Mouse (Mus musculus) bone marrow, adult 2 months (tissue): ENCODE results near the gene Diras2. TPM values are rescaled to one million over a fixed set of nuclear protein-coding genes. Genes with fewer than 3 reads are reported as not detected.

Source experiments
- H3K27ac ChIP-seq: fragments of 200-500 bp; 2 replicates; pipeline ENCODE4 v1.5.1; 2012; ENCODE audit warnings: low read depth, mild to moderate bottlenecking, control low read depth, inconsistent platforms, low read length; ENCODE audit not compliant: control insufficient read depth, poor library complexity, insufficient read depth
- H3K4me1 ChIP-seq: fragments of 200-500 bp; 2 replicates; pipeline ENCODE4 v1.6.1; 2011; ENCODE audit warnings: low read length; ENCODE audit not compliant: control insufficient read depth, insufficient read depth
- H3K4me3 ChIP-seq: fragments of 200-500 bp; replicated peaks from 2 replicates; pipeline ENCODE3; 2011; ENCODE audit warnings: mild to moderate bottlenecking, low read depth, low read length, control low read depth; ENCODE audit not compliant: control insufficient read depth
- CTCF ChIP-seq: fragments of 200-500 bp; IDR thresholded peaks from 2 replicates; pipeline ENCODE4 v1.5.1; 2011; ENCODE audit warnings: low read length, control low read depth; ENCODE audit not compliant: control insufficient read depth, insufficient read depth
- POLR2A ChIP-seq: fragments of 200-500 bp; IDR thresholded peaks from 2 replicates; pipeline ENCODE4 v1.6.1; 2011; ENCODE audit warnings: low read depth, mild to moderate bottlenecking, control low read depth, low read length, borderline replicate concordance; ENCODE audit not compliant: control insufficient read depth
- WGBS: fragments of 180-500 bp; shearing (Covaris S2); methylation state at CpG from one replicate; pipeline ENCODE4 v1.1.7; 2018; 5-methylcytosine and 5-hydroxymethylcytosine counted together
- polyA plus RNA-seq: library from polyadenylated mRNA; stranded (reverse); fragments of >200 nt; gene quantifications from 2 replicates; pipeline ENCODE4 v1.2.4, GENCODE M21; 2011; ENCODE audit warnings: low replicate concordance; ENCODE audit not compliant: missing spikeins, insufficient read depth, insufficient read length

The Diras2 gene
- polyA plus RNA-seq, result 3.1 and 5.9 TPM in 2 replicates

DNA sequence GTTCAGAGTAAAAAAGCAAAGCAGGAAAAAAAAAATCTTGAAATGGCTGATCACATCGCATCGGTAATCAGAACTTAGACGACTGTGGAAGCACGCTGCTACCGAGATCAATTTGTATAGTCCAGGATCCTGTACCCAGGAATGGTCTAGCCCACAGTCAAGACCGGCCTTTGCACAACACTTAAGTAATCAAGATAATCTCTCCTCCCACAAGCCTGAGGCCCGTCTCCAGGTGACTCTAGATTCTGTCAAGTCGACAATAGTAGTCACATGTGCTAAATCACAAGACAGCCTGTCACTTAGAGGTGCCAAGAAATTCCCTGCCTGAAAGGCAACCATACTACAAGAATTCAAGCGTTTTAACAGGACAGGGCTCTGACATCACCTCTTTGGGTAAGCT, at the start of gene Diras2:
Gene Diras2 (minus strand): TSS at position 159 of the 400 bp plus-strand sequence.
- H3K4me1 ChIP-seq, result no peaks in the 10 kb centered on the region; the same call in 1 of the 2 replicates
- H3K27ac ChIP-seq, result no peak within 1 kb of the TSS
- H3K4me3 ChIP-seq, result peak within 1 kb of the TSS; percentile 19
- TF ChIP-seq CTCF, result no peak
- 47% methylated on average over 9 of the region's 9 CpGs for WGBS

DNA sequence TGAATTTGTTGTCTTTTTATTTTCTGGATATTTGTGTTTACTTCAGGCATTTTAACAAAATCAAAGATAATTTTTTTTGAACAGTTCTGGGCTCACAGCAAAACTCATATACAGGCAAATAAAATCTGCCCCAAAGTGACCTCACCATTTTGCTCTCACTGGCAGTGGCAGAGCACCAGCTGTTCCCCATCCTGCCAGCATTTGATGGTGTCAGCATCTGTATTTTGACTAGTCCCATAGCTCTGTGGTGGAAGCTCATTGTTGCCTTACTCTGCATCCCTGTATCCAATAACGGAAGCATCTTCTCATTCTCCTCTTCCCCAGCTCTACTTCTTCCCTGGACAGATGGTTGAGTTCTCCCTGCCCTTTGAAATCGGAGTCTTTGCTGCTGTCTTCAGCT, 47.7 kb upstream of the Diras2 start:
- H3K4me1 ChIP-seq, result peaks cover 14% of the 10 kb centered on the region
- no peak for TF ChIP-seq POLR2A
- TF ChIP-seq CTCF, result no peak
- WGBS, result 85% methylated on average over 2 of the region's 2 CpGs

DNA sequence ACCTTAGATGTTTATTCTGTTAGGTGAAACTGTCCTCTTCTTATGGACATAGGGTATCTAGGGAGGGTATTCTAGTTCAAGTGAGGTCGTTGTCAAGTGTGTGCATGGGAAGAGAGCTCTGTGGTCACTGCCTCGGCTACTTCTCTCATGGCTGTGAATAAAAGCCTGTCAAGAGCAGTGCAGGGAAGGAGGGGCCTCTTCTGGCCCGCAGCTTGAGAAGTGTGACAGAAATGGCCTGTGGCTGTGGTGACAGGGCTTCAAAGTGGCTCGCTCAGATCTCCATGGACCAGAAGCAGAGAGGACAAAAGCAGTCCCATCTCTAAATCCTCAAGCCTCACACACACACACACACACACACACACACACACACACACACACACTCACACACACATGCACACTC, 46.9 kb upstream of the Diras2 start:
- WGBS, result 10% methylated on average over 4 of the region's 4 CpGs
- no peak overlapping the region for H3K4me3 ChIP-seq
- peak overlapping the region; percentile 34; the same call in 1 of the 2 replicates for H3K27ac ChIP-seq
- peaks cover 16% of the 10 kb centered on the region for H3K4me1 ChIP-seq
- no peak for TF ChIP-seq POLR2A
- no peak for TF ChIP-seq CTCF

More for the DNA sequence above, 47.7 kb upstream of the Diras2 start:
- no peak overlapping the region for H3K4me3 ChIP-seq
- no peak overlapping the region for H3K27ac ChIP-seq

DNA sequence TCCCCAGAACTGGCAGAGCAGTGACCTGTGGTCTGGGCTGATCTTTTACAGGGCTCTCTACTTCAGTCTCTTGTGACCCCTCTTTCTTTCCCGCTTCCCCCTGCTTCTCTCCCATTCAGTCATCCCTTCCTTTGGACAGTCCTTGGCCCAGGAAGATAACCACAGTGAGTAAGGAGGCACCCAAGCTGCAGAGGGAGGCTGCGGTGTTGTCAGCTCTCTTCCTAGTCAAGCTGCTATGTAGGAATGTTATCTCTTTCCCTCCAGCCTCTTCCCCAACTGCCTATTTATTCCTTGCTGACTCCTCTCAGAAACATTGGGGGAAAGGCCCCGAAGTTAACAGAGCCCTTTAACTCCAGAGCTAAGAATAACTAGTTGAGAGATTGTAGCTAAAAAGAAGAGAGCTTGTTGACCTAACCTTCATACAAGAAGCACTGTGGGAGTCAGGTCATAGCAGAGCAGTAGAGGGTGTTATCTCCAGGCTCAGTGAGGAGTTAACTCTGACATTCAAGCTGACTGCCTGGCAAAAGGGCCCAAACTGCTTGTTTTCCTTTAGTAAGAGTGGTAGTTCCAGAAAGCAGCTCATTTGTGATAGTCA, 46.3 kb upstream of the Diras2 start:
- WGBS, result 35% methylated on average over 3 of the region's 3 CpGs
- peaks cover 16% of the 10 kb centered on the region for H3K4me1 ChIP-seq
- no peak overlapping the region for H3K4me3 ChIP-seq
- TF ChIP-seq CTCF (no peak), POLR2A (no peak)
- no peak overlapping the region for H3K27ac ChIP-seq

DNA sequence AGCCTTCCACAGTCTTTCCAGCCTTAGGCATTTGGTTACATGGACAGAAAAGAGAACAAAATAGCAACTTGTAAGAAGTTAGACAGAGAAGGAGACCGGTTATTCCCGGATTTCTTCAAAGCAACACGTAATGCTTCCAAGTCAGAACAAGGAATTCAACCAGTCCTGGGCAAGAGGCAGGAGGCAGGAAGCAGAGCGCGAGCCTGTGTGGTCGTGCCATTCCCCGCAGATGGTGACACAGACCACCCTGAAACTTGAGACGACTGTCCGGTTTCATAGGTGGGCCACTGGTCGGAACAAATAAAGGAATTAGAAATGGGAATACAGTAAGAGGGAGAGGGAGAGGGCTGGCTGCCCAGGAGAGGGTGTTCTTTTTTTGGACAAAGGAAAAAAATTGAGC, 45.8 kb upstream of the Diras2 start:
- no peak overlapping the region for H3K27ac ChIP-seq
- 64% methylated on average over 10 of the region's 10 CpGs for WGBS
- H3K4me3 ChIP-seq, result no peak overlapping the region
- TF ChIP-seq POLR2A (no peak), CTCF (no peak)
- H3K4me1 ChIP-seq, result peaks cover 16% of the 10 kb centered on the region

DNA sequence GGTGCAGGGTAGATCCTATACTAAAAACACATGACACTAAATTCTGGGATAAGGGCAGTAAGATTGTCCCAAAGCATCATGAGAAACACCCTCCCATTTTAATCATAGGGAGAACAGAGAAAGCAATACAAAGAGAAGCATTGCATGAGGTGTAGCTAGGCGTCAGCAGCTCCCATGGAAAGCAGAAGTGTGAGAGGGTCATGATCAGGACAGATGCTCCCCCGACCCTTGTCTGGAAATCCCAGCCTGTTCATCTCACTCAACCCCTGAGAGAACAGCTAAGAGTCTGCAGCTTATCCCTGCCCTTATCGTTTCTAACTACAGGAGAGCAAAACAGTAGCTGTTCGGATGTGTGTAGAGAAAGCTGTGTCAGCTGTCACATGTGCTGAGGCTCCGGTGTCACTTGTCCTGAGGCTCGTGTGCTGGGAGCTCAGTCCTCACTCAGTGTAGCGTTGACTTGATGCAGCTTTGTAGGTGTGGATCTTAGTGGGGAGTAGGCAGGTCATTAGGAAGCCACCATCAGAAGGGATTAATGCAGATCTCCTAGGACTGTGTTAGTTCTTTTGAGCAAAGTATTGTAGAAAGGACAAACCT, 45.0 kb upstream of the Diras2 start:
- TF ChIP-seq POLR2A (no peak), CTCF (no peak)
- 47% methylated on average over 7 of the region's 7 CpGs for WGBS
- H3K27ac ChIP-seq, result no peak overlapping the region
- peaks cover 16% of the 10 kb centered on the region for H3K4me1 ChIP-seq
- H3K4me3 ChIP-seq, result no peak overlapping the region

DNA sequence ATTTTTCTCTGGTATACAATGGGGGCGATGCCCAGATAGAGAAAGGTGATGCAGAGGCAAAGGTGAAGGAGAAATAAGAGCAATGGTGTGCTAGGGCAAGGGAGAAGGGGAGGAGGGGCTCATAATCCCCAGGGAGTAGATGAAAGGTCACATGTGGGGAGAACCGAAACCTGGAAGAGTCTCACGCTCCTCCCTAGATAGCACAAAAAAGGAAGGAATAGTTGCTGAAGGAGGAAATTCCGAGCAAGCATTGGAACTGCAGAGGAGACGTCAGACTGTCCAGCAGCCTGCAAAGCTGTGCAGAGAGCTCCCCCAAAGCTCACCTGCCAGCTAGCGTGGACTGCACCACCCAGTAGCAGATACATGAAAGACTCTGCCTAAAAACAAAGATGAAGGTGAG, 44.4 kb upstream of the Diras2 start:
- Histone ChIP-seq H3K4me1 (peaks cover 16% of the 10 kb centered on the region), H3K4me3 (no peak overlapping the region), H3K27ac (no peak overlapping the region)
- WGBS, result 79% methylated on average over 6 of the region's 6 CpGs
- TF ChIP-seq CTCF (no peak), POLR2A (no peak)

DNA sequence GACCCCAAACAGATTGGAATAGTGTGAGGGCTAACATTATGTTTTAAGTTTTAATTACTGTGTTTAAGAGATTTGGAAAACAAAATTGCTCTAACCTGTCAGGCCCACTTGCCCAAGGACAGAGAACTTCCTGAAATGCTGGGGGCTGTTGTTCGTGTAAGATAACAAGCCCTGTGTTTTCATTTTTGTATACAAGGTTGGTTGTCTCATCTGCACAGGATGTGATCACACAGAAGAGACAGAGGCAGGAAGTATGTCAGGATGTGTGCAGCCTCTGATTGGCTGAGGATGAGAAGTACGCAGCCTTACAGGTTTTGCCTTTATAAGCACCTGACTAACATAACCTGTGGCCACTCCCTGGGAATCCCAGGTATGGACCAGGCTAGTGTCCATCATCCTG, 43.2 kb upstream of the Diras2 start:
- Histone ChIP-seq H3K4me1 (peaks cover 18% of the 10 kb centered on the region), H3K4me3 (no peak overlapping the region), H3K27ac (no peak overlapping the region; the same call in 1 of the 2 replicates)
- 33% methylated on average over 2 of the region's 2 CpGs for WGBS
- no peak for TF ChIP-seq POLR2A
- no peak for TF ChIP-seq CTCF
